Mouse (Mus musculus) C2C12 (cell line): ENCODE data around the gene Mkln1.

Source experiments
- CEBPB ChIP-seq: IDR thresholded peaks from one replicate; pipeline ENCODE4 v1.6.1; 2011; ENCODE audit warnings: low read depth, mild to moderate bottlenecking, control low read depth, moderate library complexity
- CTCF ChIP-seq: IDR thresholded peaks from one replicate; pipeline ENCODE4 v1.5.1; 2011; ENCODE audit not compliant: control insufficient read depth, insufficient read depth, insufficient read length
- FOSL1 ChIP-seq: IDR thresholded peaks from one replicate; pipeline ENCODE4 v1.8.0; 2011; ENCODE audit warnings: mild to moderate bottlenecking, low read length; ENCODE audit not compliant: poor library complexity, insufficient read depth, severe bottlenecking
- MAX ChIP-seq: IDR thresholded peaks from one replicate; pipeline ENCODE4 v1.6.1; 2011; ENCODE audit warnings: mild to moderate bottlenecking, control low read depth
- MYOD1 ChIP-seq: IDR thresholded peaks from one replicate; pipeline ENCODE4 v1.6.1; 2011; ENCODE audit warnings: low read depth; ENCODE audit not compliant: control insufficient read depth, insufficient read length
- MYOG ChIP-seq: IDR thresholded peaks from one replicate; pipeline ENCODE4 v1.6.1; 2011; ENCODE audit not compliant: control insufficient read depth, insufficient read length; ENCODE audit errors: extremely low read depth
- USF1 ChIP-seq: IDR thresholded peaks from one replicate; pipeline ENCODE4 v1.6.1; 2011; ENCODE audit warnings: low read depth, mild to moderate bottlenecking, control low read depth, moderate library complexity

GRCm38 (mm10) chr6:31523657-31524056 is 125.1 kb downstream of the Mkln1 start:
- no peak for TF ChIP-seq CTCF
- TF ChIP-seq MAX = no peak
- TF ChIP-seq USF1 = no peak
- TF ChIP-seq MYOD1 = no peak
- no peak for TF ChIP-seq MYOG
- no peak for TF ChIP-seq CEBPB
- TF ChIP-seq FOSL1 = no peak
